ENCODE assay signal across 7 mouse cellular contexts in the genomic region with DNA sequence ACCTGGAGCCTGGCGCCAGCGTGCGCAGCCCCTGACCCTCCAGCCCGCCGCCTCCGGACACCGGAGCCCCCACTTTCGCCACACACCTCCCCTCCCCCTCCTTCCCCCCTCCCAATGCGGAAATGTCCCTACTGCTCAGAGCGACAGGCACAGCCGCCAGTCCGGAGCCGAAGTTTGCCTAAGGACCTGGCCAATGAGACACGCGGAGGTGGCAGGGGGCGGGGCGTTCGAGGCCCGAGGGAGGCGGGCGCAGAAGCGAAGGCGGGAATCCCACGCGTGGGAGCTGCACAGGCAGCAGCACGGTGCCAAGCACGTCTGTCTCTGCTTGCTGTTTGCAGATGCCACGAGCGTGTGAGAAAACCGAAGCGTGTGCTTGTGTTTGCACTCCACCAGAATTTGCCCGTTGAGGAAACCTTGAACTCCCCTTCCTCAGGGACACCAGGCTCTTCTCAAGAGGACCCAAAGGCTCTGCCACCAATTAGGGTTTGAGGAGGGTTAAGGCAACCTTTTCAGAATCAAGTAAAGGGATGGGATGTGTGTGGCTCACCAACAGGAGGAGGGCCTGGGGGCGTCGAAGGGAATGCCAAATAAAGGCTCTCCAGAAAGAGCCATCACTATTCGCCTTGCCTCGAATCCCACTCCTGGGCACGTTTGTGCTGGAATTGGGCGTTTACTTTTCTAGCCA. TPM values are rescaled to one million over a fixed set of nuclear protein-coding genes. Genes with fewer than 3 reads are reported as not detected.
A peak's percentile ranks its signal among the peaks of the same experiment; 100 is the strongest.
DNase-seq lines count a peak whose midpoint lies in the region; ATAC-seq and TF ChIP-seq lines count a peak whose summit lies in the region.

A gene (minus strand): TSS at position 80 of the 685 bp plus-strand sequence.

- 5% methylated on average over 38 of the region's 38 CpGs for WGBS in intestine, embryonic 14.5 days

- peak; percentile 94 for ATAC-seq in intestine, embryonic 14.5 days (replicated peaks; ENCODE audit: low FRiP score, low TSS enrichment, low read depth)

- H3K4me2 ChIP-seq in intestine, embryonic 14.5 days (ENCODE audit: low read length): peak within 1 kb of the TSS; percentile 53

- H3K9ac ChIP-seq in intestine, embryonic 14.5 days (ENCODE audit: low read length): peak within 1 kb of the TSS; percentile 58

- H3K36me3 ChIP-seq in intestine, embryonic 14.5 days (ENCODE audit: control insufficient read depth, insufficient read depth, low read length): no peaks in the 10 kb centered on the region

- no peak for TF ChIP-seq CTCF in cortical plate, adult 2 months (IDR thresholded peaks at IDR 0.05; ENCODE audit: extremely low read depth, insufficient read depth, low read length)

- no peaks in the 10 kb centered on the region for H3K9me3 ChIP-seq in intestine, embryonic 14.5 days (ENCODE audit: control insufficient read depth, low read length)

- intact Hi-C loops in left cerebral cortex, postnatal 14 days (cut with DNase I): no loop called here

- TF ChIP-seq POLR2A in cortical plate, adult 2 months (IDR thresholded peaks at IDR 0.05; ENCODE audit: extremely low read depth, insufficient read depth, low read length): peak; percentile 57; the same call in 1 of the 2 replicates

- peak; percentile 96 to 99 for DNase-seq in adrenal gland, adult (ENCODE audit: inconsistent age in 2 of 2, low spot score in 1 of 2)
- DNase-seq in gastrocnemius, postnatal 25 days: peak; percentile 97
- DNase-seq in intestine, embryonic 14.5 days (ENCODE audit: low spot score): no peak
- peak; percentile 98 to 99 for DNase-seq in left cerebral cortex, postnatal 14 days (ENCODE audit: low spot score in 2 of 2)
- DNase-seq in mesoderm, embryonic 11.5 days (ENCODE audit: low read depth, low spot score): peak; percentile 95
- peak; percentile 96 for DNase-seq in skeletal muscle tissue, adult 2 months (ENCODE audit: low read depth, low spot score)

- H3K27ac ChIP-seq in cortical plate, adult 2 months (ENCODE audit: insufficient read depth, low read length): peak within 1 kb of the TSS; percentile 93
- peak within 1 kb of the TSS; percentile 95 for H3K27ac ChIP-seq in intestine, embryonic 14.5 days (ENCODE audit: low read depth)

- no peaks in the 10 kb centered on the region for H3K4me1 ChIP-seq in cortical plate, adult 2 months (ENCODE audit: control insufficient read depth, insufficient read depth, low read length)
- peaks cover 21% of the 10 kb centered on the region for H3K4me1 ChIP-seq in intestine, embryonic 14.5 days (replicated peaks; ENCODE audit: control insufficient read depth, insufficient read depth, low read length)

- H3K27me3 ChIP-seq in intestine, embryonic 14.5 days (replicated peaks; ENCODE audit: control insufficient read depth, insufficient read depth, low read length): no peaks in the 10 kb centered on the region

- H3K4me3 ChIP-seq in cortical plate, adult 2 months (ENCODE audit: insufficient read depth, low read length): peak within 1 kb of the TSS; percentile 85
- H3K4me3 ChIP-seq in intestine, embryonic 14.5 days (ENCODE audit: low read depth, low read length): peak within 1 kb of the TSS; percentile 67

RNA-seq across cellular contexts. Expression of the gene that starts here (rescaled TPM):
- 58.5 and 58.7 TPM in 2 replicates for polyA plus RNA-seq in cortical plate, adult 2 months (2012; rRNA removed)
- 100 to 1,000 TPM; 358 to 461 TPM for total RNA-seq in gastrocnemius, postnatal 25 days (2021)
- 70.6 and 74.3 TPM in 2 replicates for polyA plus RNA-seq in intestine, embryonic 14.5 days (2014; fragmentation: Nextera tagmentation; extraction: Ambion mirVana)
- total RNA-seq in left cerebral cortex, postnatal 14 days (2021): 10 to 100 TPM; 61.1 to 65.7 TPM

Comparison
In these comparisons a context has a peak if more than half of its experiments do, and no peak if none do; other contexts are left out.
1. RNA of the gene that starts here (total RNA-seq): 358 to 461 TPM in gastrocnemius, postnatal 25 days; 61.1 to 65.7 TPM in left cerebral cortex, postnatal 14 days; every median in the first group is over 4 times any median in the second.